Mouse (Mus musculus) forebrain, embryonic 15.5 days (tissue): ENCODE results near the gene Lypd6b. TPM values are rescaled to one million over a fixed set of nuclear protein-coding genes. Genes with fewer than 3 reads are reported as not detected.

Experiments used
- ATAC-seq: fragments of 200-750 bp; cut with Nextera tagmentation; replicated peaks from 2 replicates; pipeline ENCODE4 v1.8.0; 2017; ENCODE audit warnings: mild to moderate bottlenecking, moderate TSS enrichment, moderate library complexity
- H3K27ac ChIP-seq: fragments of 300-500 bp; sonication (generic); replicated peaks from 2 replicates; pipeline ENCODE4 v1.5.1; 2015; ENCODE audit warnings: mild to moderate bottlenecking, inconsistent platforms
- H3K27me3 ChIP-seq: fragments of 300-500 bp; sonication (generic); 2 replicates; pipeline ENCODE4 v1.6.1; 2015; ENCODE audit warnings: inconsistent platforms
- H3K36me3 ChIP-seq: fragments of 300-500 bp; sonication (generic); 2 replicates; pipeline ENCODE4 v1.6.1; 2015; ENCODE audit warnings: mild to moderate bottlenecking, inconsistent platforms
- H3K4me1 ChIP-seq: fragments of 300-500 bp; sonication (generic); 2 replicates; pipeline ENCODE4 v1.6.1; 2015; ENCODE audit warnings: inconsistent platforms
- H3K4me2 ChIP-seq: fragments of 300-500 bp; sonication (generic); replicated peaks from 2 replicates; pipeline ENCODE4 v1.6.1; 2015; ENCODE audit warnings: mild to moderate bottlenecking, inconsistent platforms
- H3K4me3 ChIP-seq: fragments of 300-500 bp; sonication (generic); 2 replicates; pipeline ENCODE4 v1.5.1; 2015; ENCODE audit warnings: mild to moderate bottlenecking, inconsistent platforms
- H3K9ac ChIP-seq: fragments of 300-500 bp; sonication (generic); replicated peaks from 2 replicates; pipeline ENCODE4 v1.6.1; 2015; ENCODE audit warnings: mild to moderate bottlenecking, inconsistent platforms
- H3K9me3 ChIP-seq: fragments of 300-500 bp; sonication (generic); 2 replicates; pipeline ENCODE4 v1.6.1; 2016; ENCODE audit warnings: inconsistent platforms
- WGBS: fragments of 180-500 bp; shearing (Covaris S2); methylation state at CpG from one replicate; pipeline ENCODE4 v1.1.7; 2015; ENCODE audit warnings: mixed read lengths; 5-methylcytosine and 5-hydroxymethylcytosine counted together
- polyA plus RNA-seq: library from polyadenylated mRNA; unstranded; fragments of >200 nt; fragmentation: Nextera tagmentation; extraction: Ambion mirVana; gene quantifications from 2 replicates; pipeline ENCODE4 v1.2.1, GENCODE M21; 2015

Lypd6b gene
- polyA plus RNA-seq, 1 experiment from 2014 or later: 11.3 TPM

GRCm38 (mm10) chr2:49748628-49749342 is 38.7 kb upstream of the Lypd6b start:
- Histone ChIP-seq H3K9ac (no peak overlapping the region), H3K4me3 (no peak overlapping the region), H3K4me2 (no peak overlapping the region), H3K27ac (no peak overlapping the region), H3K27me3 (no peaks in the 10 kb centered on the region), H3K9me3 (no peaks in the 10 kb centered on the region), H3K4me1 (peaks cover 27% of the 10 kb centered on the region), H3K36me3 (peaks cover 70% of the 10 kb centered on the region)
- WGBS: 76% methylated on average over 14 of the region's 14 CpGs
- ATAC-seq: no peak

DNA sequence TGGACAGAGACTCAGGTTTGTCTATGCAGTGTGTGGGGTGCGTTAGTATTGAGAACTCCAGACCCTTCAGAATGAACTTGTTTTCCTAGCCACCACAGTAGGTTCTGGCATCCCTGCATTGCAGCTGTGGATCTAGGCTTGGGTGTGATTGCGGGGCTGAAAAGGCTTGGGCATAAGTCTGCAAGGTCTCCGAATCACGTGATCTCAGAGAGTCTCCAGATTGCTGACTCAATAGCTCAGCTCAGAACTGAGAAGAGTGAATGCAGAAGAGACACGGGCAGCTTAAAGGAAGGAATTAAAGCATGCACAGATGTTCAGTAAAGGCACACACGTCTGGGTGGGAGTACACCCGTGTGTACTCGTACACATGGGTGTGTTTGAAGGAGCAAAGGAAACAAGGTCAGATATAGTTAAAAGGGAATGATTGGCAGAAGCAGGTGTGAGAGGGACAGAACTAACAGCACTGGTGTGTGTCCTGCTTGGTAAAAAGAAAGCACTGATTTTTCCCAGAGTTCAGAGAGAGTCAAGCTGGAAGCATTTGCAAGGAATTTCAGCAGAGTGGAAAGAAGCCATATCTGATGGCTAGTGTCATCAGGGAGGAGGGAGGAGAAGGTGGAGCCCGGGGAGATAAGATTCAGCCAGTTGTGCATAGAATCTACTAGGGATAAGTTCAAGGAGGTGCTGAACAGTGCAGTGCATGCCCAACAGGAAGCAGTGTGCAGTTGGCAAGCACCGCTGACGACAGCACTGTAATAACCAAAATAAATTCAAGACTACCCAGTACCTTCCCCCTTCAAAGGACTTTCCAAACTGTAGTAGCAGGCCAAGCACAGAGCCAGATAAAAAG is 37.5 kb upstream of the Lypd6b start:
- Histone ChIP-seq H3K9ac (no peak overlapping the region), H3K27me3 (no peaks in the 10 kb centered on the region), H3K4me3 (no peak overlapping the region), H3K4me2 (no peak overlapping the region), H3K36me3 (peaks cover 68% of the 10 kb centered on the region), H3K9me3 (no peaks in the 10 kb centered on the region), H3K4me1 (peaks cover 20% of the 10 kb centered on the region; the same call in 1 of the 2 replicates), H3K27ac (no peak overlapping the region)
- 91% methylated on average over 11 of the region's 11 CpGs for WGBS
- ATAC-seq: no peak

GRCm38 (mm10) chr2:49751544-49752210 is 35.8 kb upstream of the Lypd6b start:
- no peaks in the 10 kb centered on the region for H3K27me3 ChIP-seq
- no peak for ATAC-seq
- peak overlapping the region; percentile 38 for H3K27ac ChIP-seq
- H3K4me2 ChIP-seq: no peak overlapping the region
- peaks cover 60% of the 10 kb centered on the region for H3K36me3 ChIP-seq
- no peak overlapping the region for H3K4me3 ChIP-seq
- H3K9ac ChIP-seq: no peak overlapping the region
- WGBS: 56% methylated on average over 10 of the region's 10 CpGs
- H3K4me1 ChIP-seq: 0 out of 2 replicates have a peak, but pooled peaks cover 11% of the 10 kb centered on the region
- H3K9me3 ChIP-seq: no peaks in the 10 kb centered on the region

DNA sequence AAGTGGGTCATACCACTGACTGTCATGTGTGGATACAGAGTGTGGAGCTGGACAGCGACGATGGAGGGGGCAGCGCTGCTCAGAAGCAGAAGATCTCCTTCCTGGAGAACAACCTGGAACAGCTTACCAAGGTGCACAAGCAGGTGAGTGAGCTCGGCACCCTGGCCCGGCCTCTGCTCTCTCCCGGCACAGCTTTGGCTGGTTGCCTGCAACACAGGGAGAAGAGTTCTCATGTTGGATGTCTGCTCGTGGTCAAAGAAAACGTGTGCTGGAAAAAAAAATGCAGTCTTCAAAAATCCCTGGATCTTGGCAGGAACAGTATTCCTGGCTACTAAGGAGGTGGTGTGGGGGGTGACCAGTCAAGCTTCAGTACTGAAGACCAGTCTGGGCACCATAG is 35.3 kb upstream of the Lypd6b start:
- no peak for ATAC-seq

GRCm38 (mm10) chr2:49753062-49753461 is 34.4 kb upstream of the Lypd6b start:
- no peak overlapping the region; the same call in 1 of the 2 replicates for H3K27ac ChIP-seq
- 91% methylated on average over 3 of the region's 3 CpGs for WGBS
- no peaks in the 10 kb centered on the region for H3K9me3 ChIP-seq
- no peaks in the 10 kb centered on the region for H3K27me3 ChIP-seq
- no peak for ATAC-seq
- H3K9ac ChIP-seq: no peak overlapping the region
- 0 out of 2 replicates have a peak, but pooled peaks cover 11% of the 10 kb centered on the region for H3K4me1 ChIP-seq
- H3K4me2 ChIP-seq: no peak overlapping the region
- peaks cover 62% of the 10 kb centered on the region for H3K36me3 ChIP-seq
- no peak overlapping the region for H3K4me3 ChIP-seq

More for the DNA sequence above, 35.3 kb upstream of the Lypd6b start:
- Histone ChIP-seq H3K36me3 (peaks cover 61% of the 10 kb centered on the region), H3K9me3 (no peaks in the 10 kb centered on the region), H3K27ac (peak overlapping the region; percentile 38), H3K4me3 (no peak overlapping the region), H3K27me3 (no peaks in the 10 kb centered on the region), H3K4me2 (no peak overlapping the region), H3K9ac (no peak overlapping the region), H3K4me1 (0 out of 2 replicates have a peak, but pooled peaks cover 11% of the 10 kb centered on the region)
- WGBS: 90% methylated on average over 8 of the region's 8 CpGs

DNA sequence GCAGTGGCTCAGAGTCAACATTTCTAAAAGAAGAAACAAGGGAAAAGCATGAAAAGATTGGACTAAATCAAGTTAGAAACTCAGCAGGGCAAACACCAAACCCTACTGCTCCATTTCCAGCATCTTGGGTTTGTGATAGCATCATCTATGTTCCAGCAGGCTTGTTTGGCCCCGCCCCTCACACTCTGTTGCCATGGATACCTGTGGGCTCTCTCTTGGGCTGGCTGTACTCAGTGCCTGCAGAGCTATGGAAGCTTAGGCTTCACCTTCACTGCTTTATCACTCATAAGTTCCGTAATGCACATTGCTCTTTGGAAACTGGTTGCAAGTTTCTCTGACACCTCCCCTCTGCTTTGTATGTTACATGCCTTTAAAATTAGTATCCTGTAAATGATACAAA is 32.4 kb upstream of the Lypd6b start:
- Histone ChIP-seq H3K4me2 (no peak overlapping the region), H3K4me1 (0 out of 2 replicates have a peak, but pooled peaks cover 11% of the 10 kb centered on the region), H3K27ac (no peak overlapping the region), H3K4me3 (no peak overlapping the region), H3K27me3 (no peaks in the 10 kb centered on the region), H3K9me3 (no peaks in the 10 kb centered on the region), H3K9ac (no peak overlapping the region), H3K36me3 (peaks cover 66% of the 10 kb centered on the region)
- WGBS: 51% methylated on average over 2 of the region's 2 CpGs
- ATAC-seq: peak; percentile 59

DNA sequence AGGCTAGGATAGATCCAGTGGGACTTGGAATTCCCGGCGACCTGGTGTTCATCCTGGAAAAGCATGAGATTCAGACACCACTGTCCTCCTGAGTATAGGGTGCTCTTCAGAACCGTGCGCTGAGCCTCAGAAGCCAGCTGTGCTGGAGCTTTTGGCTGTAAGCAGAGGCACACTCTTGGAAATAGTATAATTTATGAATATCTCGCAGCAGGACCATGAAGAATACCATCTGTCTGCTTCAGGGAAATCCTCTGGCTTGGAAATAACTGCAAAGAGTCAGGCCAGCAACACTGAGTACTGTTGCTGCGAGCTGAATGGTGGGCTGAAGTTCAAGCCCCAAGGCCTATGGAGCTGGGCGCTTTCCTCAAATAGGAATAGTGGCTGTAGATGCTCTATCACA is 29.9 kb upstream of the Lypd6b start:
- Histone ChIP-seq H3K9me3 (no peaks in the 10 kb centered on the region), H3K4me2 (no peak overlapping the region), H3K9ac (no peak overlapping the region), H3K36me3 (peaks cover 76% of the 10 kb centered on the region), H3K27me3 (no peaks in the 10 kb centered on the region), H3K4me3 (no peak overlapping the region), H3K27ac (no peak overlapping the region), H3K4me1 (no peaks in the 10 kb centered on the region)
- WGBS: 83% methylated on average over 7 of the region's 7 CpGs
- no peak for ATAC-seq

DNA sequence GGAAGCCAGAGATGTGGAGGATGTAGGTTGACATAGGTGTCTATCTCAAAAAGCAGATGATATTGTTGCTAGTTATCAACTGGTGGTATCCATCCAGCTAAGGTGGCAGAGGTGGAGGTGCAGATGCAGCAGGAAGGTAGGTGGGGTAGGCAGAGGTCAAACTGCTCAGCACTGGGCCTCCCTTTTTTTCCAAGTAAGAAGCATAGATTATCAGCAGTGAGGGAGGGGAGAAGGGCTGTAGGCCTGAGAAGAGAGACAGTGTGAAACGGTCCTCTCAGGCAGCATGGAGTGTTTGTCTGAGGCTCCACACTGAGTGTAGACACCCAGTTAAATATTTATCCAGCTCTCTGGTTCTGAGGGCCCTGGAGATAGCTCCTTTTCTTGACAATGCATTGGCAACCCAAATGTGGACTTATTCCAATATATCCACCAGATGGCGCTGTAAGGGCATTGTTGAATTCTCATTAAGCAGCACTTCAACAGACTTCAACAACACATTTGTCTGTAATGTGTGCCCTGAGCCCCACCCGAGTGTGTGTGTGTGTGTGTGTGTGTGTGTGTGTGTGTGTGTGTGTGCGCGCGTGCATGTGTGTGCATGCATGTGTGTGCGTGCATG is 23.0 kb upstream of the Lypd6b start:
- no peaks in the 10 kb centered on the region for H3K4me1 ChIP-seq
- peak overlapping the region; percentile 48 for H3K27ac ChIP-seq
- no peaks in the 10 kb centered on the region for H3K9me3 ChIP-seq
- H3K4me2 ChIP-seq: no peak overlapping the region
- H3K4me3 ChIP-seq: no peak overlapping the region
- ATAC-seq: peak; percentile 77
- H3K27me3 ChIP-seq: no peaks in the 10 kb centered on the region
- WGBS: 55% methylated on average over 7 of the region's 7 CpGs
- H3K36me3 ChIP-seq: peaks cover 72% of the 10 kb centered on the region
- H3K9ac ChIP-seq: no peak overlapping the region

DNA sequence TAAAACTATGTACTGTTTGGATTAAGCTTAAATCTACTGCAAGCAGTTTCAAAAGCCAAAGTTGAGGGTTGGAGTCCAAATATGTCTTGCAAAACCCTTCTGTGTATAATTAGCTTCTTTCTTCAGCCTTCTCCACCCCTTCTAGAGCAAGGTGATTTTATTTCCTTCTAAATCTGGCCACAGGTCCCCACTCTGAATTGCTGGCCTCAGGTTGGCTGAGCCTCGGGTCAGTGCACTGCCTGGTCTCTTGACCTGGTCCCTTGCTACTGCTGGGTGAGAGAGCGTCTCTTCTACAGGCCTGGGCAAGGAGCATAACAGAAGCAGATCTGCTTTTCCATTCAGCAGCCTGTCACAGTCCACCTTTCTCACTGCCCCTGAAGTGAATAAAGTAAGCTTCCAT is 18.6 kb upstream of the Lypd6b start:
- H3K4me1 ChIP-seq: no peaks in the 10 kb centered on the region
- ATAC-seq: no peak
- H3K4me2 ChIP-seq: no peak overlapping the region
- H3K36me3 ChIP-seq: peaks cover 58% of the 10 kb centered on the region
- H3K9ac ChIP-seq: no peak overlapping the region
- H3K9me3 ChIP-seq: no peaks in the 10 kb centered on the region
- no peak overlapping the region for H3K4me3 ChIP-seq
- 68% methylated on average over 2 of the region's 2 CpGs for WGBS
- H3K27me3 ChIP-seq: no peaks in the 10 kb centered on the region
- H3K27ac ChIP-seq: no peak overlapping the region

- ATAC-seq: no peak
These were observed 17.0 kb upstream of the Lypd6b start for GRCm38 (mm10) chr2:49770440-49770839.

GRCm38 (mm10) chr2:49771172-49771571 is 16.3 kb upstream of the Lypd6b start:
- Histone ChIP-seq H3K9ac (no peak overlapping the region), H3K4me1 (no peaks in the 10 kb centered on the region), H3K27me3 (no peaks in the 10 kb centered on the region), H3K27ac (no peak overlapping the region), H3K4me2 (no peak overlapping the region), H3K4me3 (no peak overlapping the region), H3K9me3 (no peaks in the 10 kb centered on the region), H3K36me3 (peaks cover 53% of the 10 kb centered on the region)
- 81% methylated on average over 11 of the region's 11 CpGs for WGBS
- no peak for ATAC-seq

More at GRCm38 (mm10) chr2:49770440-49770839, 17.0 kb upstream of the Lypd6b start:
- 91% methylated on average over 5 of the region's 5 CpGs for whole genome bisulfite sequencing
- Histone ChIP-seq H3K4me2 (no peak overlapping the region), H3K9ac (no peak overlapping the region), H3K4me3 (no peak overlapping the region), H3K27me3 (no peaks in the 10 kb centered on the region), H3K9me3 (no peaks in the 10 kb centered on the region), H3K36me3 (peaks cover 59% of the 10 kb centered on the region), H3K4me1 (no peaks in the 10 kb centered on the region), H3K27ac (no peak overlapping the region)
